Mouse (Mus musculus): ENCODE measurements around the gene 1700008O03Rik. TPM values are rescaled to one million over a fixed set of nuclear protein-coding genes. Genes with fewer than 3 reads are reported as not detected.
A peak's percentile ranks its signal among the peaks of the same experiment; 100 is the strongest.

1700008O03Rik gene
- polyA plus RNA-seq, 1 experiment from 2014 or later: 0.34 TPM

- ATAC-seq (ENCODE audit: insufficient number of reproducible peaks, insufficient read depth, low FRiP score, low read depth): peak; percentile 82
These were observed 25.5 kb downstream of the 1700008O03Rik start for GRCm38 (mm10) chr7:44359908-44360672.

DNA sequence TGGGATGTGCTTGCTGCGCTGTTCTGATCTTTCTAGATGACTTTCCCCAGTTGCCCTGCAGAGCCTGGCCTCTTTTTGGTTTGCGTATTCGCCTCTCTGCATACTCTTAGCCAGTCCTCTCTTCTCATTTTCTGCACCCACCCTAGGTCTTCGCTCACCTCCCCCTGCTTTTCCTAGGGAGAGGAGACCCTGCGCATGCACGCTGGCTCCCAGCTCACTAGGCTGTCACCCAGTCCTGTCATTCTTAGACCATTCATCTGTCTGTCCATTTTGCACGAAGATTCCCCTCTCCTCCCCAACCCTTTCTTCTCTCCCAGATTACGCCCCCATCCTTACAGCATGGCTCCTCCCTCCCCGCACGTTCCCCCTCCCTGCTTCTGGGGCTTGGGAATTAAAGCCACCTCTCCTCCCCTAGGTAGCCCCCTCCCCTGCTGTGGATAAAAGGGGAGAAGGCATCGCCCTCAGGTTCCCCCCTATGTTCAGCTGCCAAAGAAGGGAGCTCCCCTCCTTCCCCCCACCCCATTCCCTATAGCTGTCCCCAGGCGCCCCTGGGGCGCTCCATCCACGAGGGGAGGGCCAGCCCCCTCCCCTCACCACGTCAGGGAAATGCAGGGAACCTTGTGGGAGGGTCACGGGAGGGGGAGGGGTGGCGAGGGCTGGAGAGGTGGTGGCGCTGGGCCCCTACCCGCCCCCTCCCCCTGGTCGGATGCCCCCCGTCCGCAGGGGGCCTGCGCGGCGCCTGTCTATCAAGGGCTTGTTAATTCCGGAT lies 26.6 kb downstream of the 1700008O03Rik start:
- Histone ChIP-seq H3K27ac (replicated peaks in 1 of 2; ENCODE audit: control insufficient read depth in 1 of 2, insufficient read depth in 1 of 2, low read depth in 2 of 2, low read length in 2 of 2) (peak overlapping the region in 1 of 2 experiments; percentile 66; a peak in 2 of 4 replicates), H3K4me3 (ENCODE audit: control insufficient read depth in 1 of 2, insufficient read depth in 1 of 2, low read depth in 1 of 2, low read length in 2 of 2) (peak overlapping the region; percentile 13 to 50), H3K36me3 (ENCODE audit: control insufficient read depth, insufficient read depth, low read length) (no peaks in the 10 kb centered on the region), H3K9me3 (ENCODE audit: control insufficient read depth, low read length) (no peaks in the 10 kb centered on the region), H3K4me2 (ENCODE audit: low read length) (peak overlapping the region; percentile 93), H3K4me1 (ENCODE audit: control insufficient read depth in 2 of 2, insufficient read depth in 2 of 2, low read length in 2 of 2) (peaks cover 27 to 31% of the 10 kb centered on the region in 2 experiments), H3K9ac (ENCODE audit: low read length) (peak overlapping the region; percentile 80), H3K27me3 (ENCODE audit: control insufficient read depth, insufficient read depth, low read length) (peaks cover 70% of the 10 kb centered on the region)
- ATAC-seq (ENCODE audit: insufficient number of reproducible peaks, insufficient read depth, low FRiP score, low read depth): no peak
- whole genome bisulfite sequencing: 7% methylated on average over 21 of the region's 26 CpGs

More at GRCm38 (mm10) chr7:44359908-44360672, 25.5 kb downstream of the 1700008O03Rik start:
- Histone ChIP-seq H3K9ac (ENCODE audit: low read length) (peak overlapping the region; percentile 80), H3K36me3 (ENCODE audit: control insufficient read depth, insufficient read depth, low read length) (no peaks in the 10 kb centered on the region), H3K4me1 (ENCODE audit: control insufficient read depth in 2 of 2, insufficient read depth in 2 of 2, low read length in 2 of 2) (peaks cover 27 to 31% of the 10 kb centered on the region in 2 experiments), H3K9me3 (ENCODE audit: control insufficient read depth, low read length) (no peaks in the 10 kb centered on the region), H3K27me3 (ENCODE audit: control insufficient read depth, insufficient read depth, low read length) (peaks cover 60% of the 10 kb centered on the region), H3K4me3 (ENCODE audit: control insufficient read depth in 1 of 2, insufficient read depth in 1 of 2, low read depth in 1 of 2, low read length in 2 of 2) (peak overlapping the region; percentile 50 to 58), H3K4me2 (ENCODE audit: low read length) (peak overlapping the region; percentile 93), H3K27ac (replicated peaks in 1 of 2; ENCODE audit: control insufficient read depth in 1 of 2, insufficient read depth in 1 of 2, low read depth in 2 of 2, low read length in 2 of 2) (peak overlapping the region; percentile 60 to 66; a peak in 3 of 4 replicates)
- WGBS: under 1% methylated on average over 53 of the region's 54 CpGs

DNA sequence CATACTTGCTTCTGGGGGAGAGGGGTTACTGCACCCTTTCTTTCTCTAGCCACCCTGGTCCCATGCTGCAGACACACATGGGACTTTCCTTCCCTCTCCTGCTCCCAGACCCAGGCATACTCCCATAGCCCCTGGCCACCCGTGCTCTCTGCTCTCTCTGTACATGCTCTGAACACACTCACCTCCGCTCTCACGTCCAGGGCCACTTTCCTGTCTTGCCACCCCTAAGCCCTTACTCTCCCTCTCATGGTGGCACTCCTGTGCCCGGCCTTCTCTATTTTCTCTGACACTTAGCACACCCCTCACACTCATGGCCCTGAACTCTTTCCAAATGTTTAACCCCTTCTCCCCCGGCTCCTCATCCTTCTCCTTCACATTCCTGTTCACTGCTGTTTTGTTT lies 27.6 kb downstream of the 1700008O03Rik start:
- peaks cover 81% of the 10 kb centered on the region for H3K27me3 ChIP-seq (ENCODE audit: control insufficient read depth, insufficient read depth, low read length)
- no peak overlapping the region for H3K4me2 ChIP-seq (ENCODE audit: low read length)
- WGBS: 20% methylated on average over 5 of the region's 5 CpGs
- H3K9me3 ChIP-seq (ENCODE audit: control insufficient read depth, low read length): no peaks in the 10 kb centered on the region
- H3K4me1 ChIP-seq (ENCODE audit: control insufficient read depth in 2 of 2, insufficient read depth in 2 of 2, low read length in 2 of 2): peaks cover 31 to 37% of the 10 kb centered on the region in 2 experiments
- ATAC-seq (ENCODE audit: insufficient number of reproducible peaks, insufficient read depth, low FRiP score, low read depth): no peak
- H3K4me3 ChIP-seq (ENCODE audit: control insufficient read depth in 1 of 2, insufficient read depth in 1 of 2, low read depth in 1 of 2, low read length in 2 of 2): no peak overlapping the region
- H3K9ac ChIP-seq (ENCODE audit: low read length): no peak overlapping the region
- H3K36me3 ChIP-seq (ENCODE audit: control insufficient read depth, insufficient read depth, low read length): no peaks in the 10 kb centered on the region
- no peak overlapping the region for H3K27ac ChIP-seq (replicated peaks in 1 of 2; ENCODE audit: control insufficient read depth in 1 of 2, insufficient read depth in 1 of 2, low read depth in 2 of 2, low read length in 2 of 2)

DNA sequence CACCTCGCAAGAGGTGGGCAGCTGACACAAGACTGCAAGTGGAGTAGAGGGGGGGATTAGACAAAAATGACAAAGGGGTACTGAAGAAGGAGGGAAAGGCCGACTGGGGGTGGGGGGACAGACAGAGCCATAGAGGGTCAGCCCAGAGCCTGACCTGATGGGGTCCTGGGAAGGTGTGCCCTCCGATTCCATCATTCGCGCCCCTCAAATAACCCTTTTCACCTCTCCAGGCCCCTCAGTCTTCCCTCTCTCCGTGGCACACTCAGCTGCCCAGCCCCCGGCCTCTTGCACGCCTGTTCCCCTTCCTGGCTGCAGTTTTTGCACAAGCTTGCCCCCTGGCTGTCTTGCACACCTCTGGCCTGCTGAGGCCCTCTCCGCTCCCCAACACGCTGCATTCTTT lies 28.1 kb downstream of the 1700008O03Rik start:
- 22% methylated on average over 10 of the region's 10 CpGs for WGBS
- no peak overlapping the region for H3K27ac ChIP-seq (replicated peaks in 1 of 2; ENCODE audit: control insufficient read depth in 1 of 2, insufficient read depth in 1 of 2, low read depth in 2 of 2, low read length in 2 of 2)

DNA sequence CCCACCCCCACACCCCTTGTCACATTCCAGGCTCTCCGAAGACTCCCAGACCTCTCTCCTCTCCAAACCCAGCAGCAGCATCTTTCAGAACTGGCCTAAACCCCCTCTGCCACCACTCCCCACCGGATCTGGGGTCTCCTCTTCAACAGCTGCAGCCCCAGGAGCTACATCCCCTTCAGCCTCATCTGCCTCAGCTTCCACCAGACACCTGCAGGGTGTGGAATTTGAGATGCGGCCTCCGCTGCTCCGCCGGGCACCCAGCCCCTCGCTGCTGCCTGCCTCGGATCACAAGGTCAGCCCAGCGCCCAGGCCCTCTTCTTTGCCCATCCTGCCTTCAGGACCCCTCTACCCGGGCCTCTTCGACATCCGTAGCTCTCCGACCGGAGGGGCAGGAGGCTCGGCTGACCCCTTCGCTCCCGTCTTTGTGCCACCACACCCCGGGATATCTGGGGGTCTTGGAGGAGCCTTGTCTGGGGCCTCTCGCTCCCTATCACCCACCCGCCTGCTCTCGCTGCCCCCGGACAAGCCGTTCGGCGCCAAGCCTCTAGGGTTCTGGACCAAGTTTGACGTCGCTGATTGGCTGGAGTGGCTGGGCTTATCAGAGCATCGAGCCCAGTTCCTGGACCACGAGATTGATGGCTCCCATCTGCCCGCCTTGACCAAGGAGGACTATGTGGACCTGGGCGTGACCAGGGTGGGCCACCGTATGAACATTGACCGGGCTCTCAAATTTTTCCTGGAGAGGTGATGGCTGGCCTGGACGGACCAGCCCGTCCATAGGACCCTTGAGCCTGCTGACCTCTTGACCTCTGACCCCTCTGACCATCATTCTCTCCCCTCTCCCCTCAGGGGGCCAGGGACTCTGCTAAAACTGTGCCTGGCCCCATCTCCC lies 28.8 kb downstream of the 1700008O03Rik start:
- peak overlapping the region; percentile 47 for H3K9ac ChIP-seq (ENCODE audit: low read length)
- no peak for ATAC-seq (ENCODE audit: insufficient number of reproducible peaks, insufficient read depth, low FRiP score, low read depth)
- H3K4me1 ChIP-seq (ENCODE audit: control insufficient read depth in 2 of 2, insufficient read depth in 2 of 2, low read length in 2 of 2): peaks cover 31 to 46% of the 10 kb centered on the region in 2 experiments

More for the DNA sequence above, 28.1 kb downstream of the 1700008O03Rik start:
- Histone ChIP-seq H3K4me3 (ENCODE audit: control insufficient read depth in 1 of 2, insufficient read depth in 1 of 2, low read depth in 1 of 2, low read length in 2 of 2) (peak overlapping the region; percentile 3 to 16; a peak in 1 of 4 replicates), H3K9me3 (ENCODE audit: control insufficient read depth, low read length) (no peaks in the 10 kb centered on the region), H3K4me2 (ENCODE audit: low read length) (peak overlapping the region; percentile 34), H3K4me1 (ENCODE audit: control insufficient read depth in 2 of 2, insufficient read depth in 2 of 2, low read length in 2 of 2) (peaks cover 31 to 42% of the 10 kb centered on the region in 2 experiments), H3K27me3 (ENCODE audit: control insufficient read depth, insufficient read depth, low read length) (peaks cover 82% of the 10 kb centered on the region), H3K36me3 (ENCODE audit: control insufficient read depth, insufficient read depth, low read length) (no peaks in the 10 kb centered on the region), H3K9ac (ENCODE audit: low read length) (no peak overlapping the region)
- ATAC-seq (ENCODE audit: insufficient number of reproducible peaks, insufficient read depth, low FRiP score, low read depth): no peak

GRCm38 (mm10) chr7:44355411-44355810 lies 30.2 kb downstream of the 1700008O03Rik start:
- Histone ChIP-seq H3K27ac (replicated peaks in 1 of 2; ENCODE audit: control insufficient read depth in 1 of 2, insufficient read depth in 1 of 2, low read depth in 2 of 2, low read length in 2 of 2) (no peak overlapping the region), H3K4me3 (ENCODE audit: control insufficient read depth in 1 of 2, insufficient read depth in 1 of 2, low read depth in 1 of 2, low read length in 2 of 2) (no peak overlapping the region), H3K4me1 (ENCODE audit: control insufficient read depth in 2 of 2, insufficient read depth in 2 of 2, low read length in 2 of 2) (peaks cover 29 to 52% of the 10 kb centered on the region in 2 experiments), H3K9me3 (ENCODE audit: control insufficient read depth, low read length) (no peaks in the 10 kb centered on the region), H3K4me2 (ENCODE audit: low read length) (no peak overlapping the region), H3K27me3 (ENCODE audit: control insufficient read depth, insufficient read depth, low read length) (peaks cover 86% of the 10 kb centered on the region), H3K9ac (ENCODE audit: low read length) (no peak overlapping the region), H3K36me3 (ENCODE audit: control insufficient read depth, insufficient read depth, low read length) (no peaks in the 10 kb centered on the region)
- ATAC-seq (ENCODE audit: insufficient number of reproducible peaks, insufficient read depth, low FRiP score, low read depth): no peak
- WGBS: 62% methylated on average over 6 of the region's 6 CpGs

More for the DNA sequence above, 28.8 kb downstream of the 1700008O03Rik start:
- Histone ChIP-seq H3K4me2 (ENCODE audit: low read length) (peak overlapping the region; percentile 34), H3K9me3 (ENCODE audit: control insufficient read depth, low read length) (no peaks in the 10 kb centered on the region), H3K27ac (replicated peaks in 1 of 2; ENCODE audit: control insufficient read depth in 1 of 2, insufficient read depth in 1 of 2, low read depth in 2 of 2, low read length in 2 of 2) (no peak overlapping the region), H3K4me3 (ENCODE audit: control insufficient read depth in 1 of 2, insufficient read depth in 1 of 2, low read depth in 1 of 2, low read length in 2 of 2) (peak overlapping the region; percentile 16 to 22; a peak in 2 of 4 replicates), H3K27me3 (ENCODE audit: control insufficient read depth, insufficient read depth, low read length) (peaks cover 83% of the 10 kb centered on the region), H3K36me3 (ENCODE audit: control insufficient read depth, insufficient read depth, low read length) (no peaks in the 10 kb centered on the region)
- WGBS: 4% methylated on average over 35 of the region's 35 CpGs

Data from heart, embryonic 14.5 days (tissue).